Mouse (Mus musculus) forebrain, embryonic 13.5 days (tissue): Measurements from ENCODE around the gene Rnase12. TPM values are rescaled to one million over a fixed set of nuclear protein-coding genes. Genes with fewer than 3 reads are reported as not detected.

Experiments used
- ATAC-seq: fragments of 200-750 bp; cut with Nextera tagmentation; 2 replicates; pipeline ENCODE4 v1.8.0; 2017
- H3K27ac ChIP-seq: fragments of 300-500 bp; sonication (generic); 2 replicates; pipeline ENCODE4 v1.5.1; 2015; ENCODE audit warnings: inconsistent platforms, mild to moderate bottlenecking, moderate library complexity
- H3K27me3 ChIP-seq: fragments of 300-500 bp; sonication (generic); 2 replicates; pipeline ENCODE4 v1.6.1; 2015; ENCODE audit warnings: mild to moderate bottlenecking, inconsistent platforms
- H3K36me3 ChIP-seq: fragments of 300-500 bp; sonication (generic); 2 replicates; pipeline ENCODE4 v1.6.1; 2015; ENCODE audit warnings: mild to moderate bottlenecking, inconsistent platforms; ENCODE audit not compliant: poor library complexity, severe bottlenecking
- H3K4me1 ChIP-seq: fragments of 300-500 bp; sonication (generic); 2 replicates; pipeline ENCODE4 v1.6.1; 2015; ENCODE audit warnings: inconsistent platforms
- H3K4me2 ChIP-seq: fragments of 300-500 bp; sonication (generic); 2 replicates; pipeline ENCODE4 v1.6.1; 2015; ENCODE audit warnings: inconsistent platforms, mild to moderate bottlenecking, moderate library complexity
- H3K4me3 ChIP-seq: fragments of 300-500 bp; sonication (generic); 2 replicates; pipeline ENCODE4 v1.5.1; 2015; ENCODE audit warnings: mild to moderate bottlenecking, inconsistent platforms
- H3K9ac ChIP-seq: fragments of 300-500 bp; sonication (generic); 2 replicates; pipeline ENCODE4 v1.6.1; 2015; ENCODE audit warnings: mild to moderate bottlenecking, inconsistent platforms
- H3K9me3 ChIP-seq: fragments of 300-500 bp; sonication (generic); replicated peaks from 2 replicates; pipeline ENCODE4 v1.6.1; 2016; ENCODE audit warnings: inconsistent platforms
- WGBS: fragments of 180-500 bp; shearing (Covaris S2); methylation state at CpG from one replicate; pipeline ENCODE4 v1.1.7; 2015; 5-methylcytosine and 5-hydroxymethylcytosine counted together
- polyA plus RNA-seq: library from polyadenylated mRNA; unstranded; fragments of >200 nt; fragmentation: Nextera tagmentation; extraction: Ambion mirVana; gene quantifications from 2 replicates; pipeline ENCODE4 v1.2.1, GENCODE M21; 2015

Rnase12 gene
- polyA plus RNA-seq, 1 experiment from 2014 or later: not detected

- H3K4me1 ChIP-seq: peaks cover 12% of the 10 kb centered on the region; the same call in 1 of the 2 replicates
- peak overlapping the region; percentile 50 for H3K4me3 ChIP-seq
- peaks cover 28% of the 10 kb centered on the region; the same call in 1 of the 2 replicates for H3K27me3 ChIP-seq
- H3K36me3 ChIP-seq: no peaks in the 10 kb centered on the region
- peak; percentile 75 for ATAC-seq
- WGBS: 3% methylated on average over 39 of the region's 40 CpGs
- H3K27ac ChIP-seq: no peak overlapping the region
- peak overlapping the region; percentile 66 for H3K9ac ChIP-seq
- peak overlapping the region; percentile 75 for H3K4me2 ChIP-seq
- H3K9me3 ChIP-seq: no peaks in the 10 kb centered on the region
Observed at GRCm38 (mm10) chr14:51082599-51083581, 25.4 kb upstream of the Rnase12 start.

- H3K36me3 ChIP-seq: no peaks in the 10 kb centered on the region
- H3K27ac ChIP-seq: no peak overlapping the region
- H3K27me3 ChIP-seq: peaks cover 28% of the 10 kb centered on the region; the same call in 1 of the 2 replicates
- 91% methylated on average over 2 of the region's 2 CpGs for WGBS
- no peak overlapping the region for H3K4me3 ChIP-seq
- H3K9me3 ChIP-seq: no peaks in the 10 kb centered on the region
- no peak overlapping the region for H3K9ac ChIP-seq
- peaks cover 12% of the 10 kb centered on the region; the same call in 1 of the 2 replicates for H3K4me1 ChIP-seq
- H3K4me2 ChIP-seq: no peak overlapping the region
- no peak for ATAC-seq
Observed at GRCm38 (mm10) chr14:51081035-51081434, 23.6 kb upstream of the Rnase12 start.

GRCm38 (mm10) chr14:51079180-51079579 is 21.7 kb upstream of the Rnase12 start:
- H3K27ac ChIP-seq: no peak overlapping the region
- H3K4me3 ChIP-seq: no peak overlapping the region
- H3K27me3 ChIP-seq: peaks cover 25% of the 10 kb centered on the region; the same call in 1 of the 2 replicates
- H3K9me3 ChIP-seq: no peaks in the 10 kb centered on the region
- WGBS: 91% methylated on average over 1 of the region's 1 CpGs
- H3K36me3 ChIP-seq: no peaks in the 10 kb centered on the region
- H3K9ac ChIP-seq: no peak overlapping the region
- no peak overlapping the region for H3K4me2 ChIP-seq
- peaks cover 12% of the 10 kb centered on the region; the same call in 1 of the 2 replicates for H3K4me1 ChIP-seq
- ATAC-seq: no peak

GRCm38 (mm10) chr14:51074335-51074734 is 16.9 kb upstream of the Rnase12 start, which contains the start of gene Olfr750:
Olfr750 (minus strand) TSS chr14:51074435.
- no peaks in the 10 kb centered on the region for H3K36me3 ChIP-seq
- ATAC-seq: no peak
- H3K4me1 ChIP-seq: no peaks in the 10 kb centered on the region
- no peak within 1 kb of the TSS for H3K9ac ChIP-seq
- no peaks in the 10 kb centered on the region for H3K27me3 ChIP-seq
- H3K27ac ChIP-seq: no peak within 1 kb of the TSS
- no peaks in the 10 kb centered on the region for H3K9me3 ChIP-seq
- H3K4me2 ChIP-seq: no peak within 1 kb of the TSS
- WGBS: 90% methylated on average over 3 of the region's 3 CpGs
- no peak within 1 kb of the TSS for H3K4me3 ChIP-seq

- 95% methylated on average over 2 of the region's 2 CpGs for WGBS
- Histone ChIP-seq H3K4me1 (peaks cover 5% of the 10 kb centered on the region; the same call in 1 of the 2 replicates), H3K9ac (no peak overlapping the region), H3K27me3 (no peaks in the 10 kb centered on the region), H3K9me3 (no peaks in the 10 kb centered on the region), H3K4me2 (no peak overlapping the region), H3K27ac (no peak overlapping the region), H3K36me3 (no peaks in the 10 kb centered on the region), H3K4me3 (no peak overlapping the region)
- no peak for ATAC-seq
Observed at GRCm38 (mm10) chr14:51069617-51070016, 12.2 kb upstream of the Rnase12 start.

GRCm38 (mm10) chr14:51068956-51069355 is 11.5 kb upstream of the Rnase12 start:
- Histone ChIP-seq H3K27me3 (no peaks in the 10 kb centered on the region), H3K27ac (no peak overlapping the region), H3K4me1 (peaks cover 5% of the 10 kb centered on the region; the same call in 1 of the 2 replicates), H3K36me3 (no peaks in the 10 kb centered on the region), H3K9ac (no peak overlapping the region), H3K9me3 (no peaks in the 10 kb centered on the region), H3K4me3 (no peak overlapping the region), H3K4me2 (no peak overlapping the region)
- no peak for ATAC-seq
- 95% methylated on average over 5 of the region's 5 CpGs for WGBS

GRCm38 (mm10) chr14:51060761-51061160 is 3.3 kb upstream of the Rnase12 start:
- 87% methylated on average over 5 of the region's 5 CpGs for WGBS
- Histone ChIP-seq H3K36me3 (no peaks in the 10 kb centered on the region), H3K9me3 (no peaks in the 10 kb centered on the region), H3K27me3 (peaks cover 20% of the 10 kb centered on the region; the same call in 1 of the 2 replicates), H3K4me3 (no peak overlapping the region), H3K4me2 (no peak overlapping the region), H3K9ac (no peak overlapping the region), H3K4me1 (no peaks in the 10 kb centered on the region), H3K27ac (no peak overlapping the region)
- no peak for ATAC-seq

- H3K4me2 ChIP-seq: peak overlapping the region; percentile 25; the same call in 1 of the 2 replicates
- H3K36me3 ChIP-seq: no peaks in the 10 kb centered on the region
- no peaks in the 10 kb centered on the region for H3K9me3 ChIP-seq
- 17% methylated on average over 13 of the region's 13 CpGs for WGBS
- H3K27ac ChIP-seq: no peak overlapping the region
- no peak overlapping the region for H3K9ac ChIP-seq
- peaks cover 10% of the 10 kb centered on the region for H3K4me1 ChIP-seq
- no peak overlapping the region for H3K4me3 ChIP-seq
- H3K27me3 ChIP-seq: peaks cover 11% of the 10 kb centered on the region; the same call in 1 of the 2 replicates
- no peak for ATAC-seq
Observed at GRCm38 (mm10) chr14:51054243-51055237, 2.9 kb downstream of the Rnase12 start.

GRCm38 (mm10) chr14:51053176-51053575 is 4.3 kb downstream of the Rnase12 start:
- H3K36me3 ChIP-seq: no peaks in the 10 kb centered on the region
- 38% methylated on average over 5 of the region's 5 CpGs for WGBS
- H3K4me1 ChIP-seq: peaks cover 10% of the 10 kb centered on the region
- ATAC-seq: no peak
- no peak overlapping the region for H3K27ac ChIP-seq
- no peak overlapping the region for H3K4me2 ChIP-seq
- H3K4me3 ChIP-seq: no peak overlapping the region
- no peaks in the 10 kb centered on the region for H3K9me3 ChIP-seq
- H3K27me3 ChIP-seq: peaks cover 10% of the 10 kb centered on the region; the same call in 1 of the 2 replicates
- H3K9ac ChIP-seq: no peak overlapping the region

- H3K9me3 ChIP-seq: no peaks in the 10 kb centered on the region
- WGBS: 59% methylated on average over 5 of the region's 5 CpGs
- no peak for ATAC-seq
Observed at GRCm38 (mm10) chr14:51051941-51052340, 5.5 kb downstream of the Rnase12 start.

GRCm38 (mm10) chr14:51050063-51050462 is 7.4 kb downstream of the Rnase12 start, which contains the start of gene Rnase11:
Rnase11 (minus strand) TSS chr14:51050163.
- no peaks in the 10 kb centered on the region for H3K27me3 ChIP-seq
- no peak within 1 kb of the TSS for H3K27ac ChIP-seq
- no peak within 1 kb of the TSS for H3K4me3 ChIP-seq
- no peak within 1 kb of the TSS for H3K4me2 ChIP-seq
- H3K9ac ChIP-seq: no peak within 1 kb of the TSS
- ATAC-seq: no peak
- no peaks in the 10 kb centered on the region for H3K36me3 ChIP-seq
- WGBS: 84% methylated on average over 2 of the region's 2 CpGs
- H3K4me1 ChIP-seq: peaks cover 10% of the 10 kb centered on the region
- no peaks in the 10 kb centered on the region for H3K9me3 ChIP-seq

More at GRCm38 (mm10) chr14:51051941-51052340, 5.5 kb downstream of the Rnase12 start:
- Histone ChIP-seq H3K4me1 (peaks cover 10% of the 10 kb centered on the region), H3K4me2 (no peak overlapping the region), H3K27ac (no peak overlapping the region), H3K36me3 (no peaks in the 10 kb centered on the region), H3K27me3 (peaks cover 7% of the 10 kb centered on the region; the same call in 1 of the 2 replicates), H3K9ac (no peak overlapping the region), H3K4me3 (no peak overlapping the region)
